Mouse (Mus musculus): ENCODE data around the gene Sptbn1. TPM values are rescaled to one million over a fixed set of nuclear protein-coding genes. Genes with fewer than 3 reads are reported as not detected.
A peak's percentile ranks its signal among the peaks of the same experiment; 100 is the strongest.

Sptbn1 gene
- total RNA-seq (2014; rRNA removed) (247 and 255 TPM in 2 replicates), polyA plus RNA-seq (2015; fragmentation: Nextera tagmentation; extraction: Ambion mirVana) (161 and 162 TPM in 2 replicates)

- Histone ChIP-seq H3K4me3 (ENCODE audit: low read length) (peak within 1 kb of the TSS; percentile 93), H3K36me3 (ENCODE audit: insufficient read depth, low read length) (no peaks in the 10 kb centered on the region), H3K27me3 (ENCODE audit: insufficient read depth, low read length) (no peaks in the 10 kb centered on the region), H3K27ac (peak within 1 kb of the TSS; percentile 94), H3K9me3 (ENCODE audit: low read length) (no peaks in the 10 kb centered on the region), H3K4me2 (ENCODE audit: low read depth, low read length) (peak within 1 kb of the TSS; percentile 84), H3K9ac (replicated peaks; ENCODE audit: low read length) (peak within 1 kb of the TSS; percentile 95), H3K4me1 (ENCODE audit: insufficient read depth, low read length) (0 out of 2 replicates have a peak, but pooled peaks cover 3% of the 10 kb centered on the region)
- DNase-seq (ENCODE audit: low spot score) = peak; percentile 95
- peak; percentile 95 for ATAC-seq
- whole genome bisulfite sequencing = 1% methylated on average over 45 of the region's 81 CpGs
- TF ChIP-seq CTCF (IDR thresholded peaks at IDR 0.05; ENCODE audit: low read depth) = no peak
Measured at GRCm38 (mm10) chr11:30267892-30268647, at the start of gene Sptbn1. Gene Sptbn1 (minus strand): TSS chr11:30268175.

DNA sequence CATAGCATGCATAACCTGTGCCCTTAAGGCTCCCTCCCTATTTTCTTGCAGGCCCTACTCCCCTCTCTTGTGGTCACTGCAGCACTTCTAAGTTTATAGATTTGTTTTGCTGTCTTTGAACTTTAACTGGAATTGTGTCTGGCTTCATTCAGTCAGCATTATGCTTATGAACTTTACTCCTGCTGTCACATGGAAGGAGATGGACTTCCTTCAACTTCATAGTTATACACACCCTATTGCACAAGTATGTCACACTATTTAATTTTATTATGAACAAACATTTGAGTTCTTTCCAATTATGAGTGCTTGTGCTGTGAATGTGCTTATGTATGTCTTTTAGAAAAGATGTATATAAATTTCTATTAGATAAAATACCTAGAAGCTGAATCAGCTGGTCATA is 26.3 kb upstream of the Sptbn1 start:
- DNase-seq (ENCODE audit: low spot score) (no peak), ATAC-seq (no peak)
- no peak for TF ChIP-seq CTCF (IDR thresholded peaks at IDR 0.05; ENCODE audit: low read depth)
- no peak overlapping the region for H3K4me2 ChIP-seq (ENCODE audit: low read depth, low read length)
- H3K9ac ChIP-seq (replicated peaks; ENCODE audit: low read length) = no peak overlapping the region
- H3K4me3 ChIP-seq (ENCODE audit: low read length) = no peak overlapping the region
- H3K27me3 ChIP-seq (ENCODE audit: insufficient read depth, low read length) = no peaks in the 10 kb centered on the region
- no peaks in the 10 kb centered on the region for H3K4me1 ChIP-seq (ENCODE audit: insufficient read depth, low read length)
- H3K9me3 ChIP-seq (ENCODE audit: low read length) = no peaks in the 10 kb centered on the region
- H3K36me3 ChIP-seq (ENCODE audit: insufficient read depth, low read length) = no peaks in the 10 kb centered on the region
- no peak overlapping the region for H3K27ac ChIP-seq

- DNase-seq (ENCODE audit: low spot score) = no peak
- no peak for TF ChIP-seq CTCF (IDR thresholded peaks at IDR 0.05; ENCODE audit: low read depth)
- H3K36me3 ChIP-seq (ENCODE audit: insufficient read depth, low read length) = no peaks in the 10 kb centered on the region
- H3K4me2 ChIP-seq (ENCODE audit: low read depth, low read length) = no peak overlapping the region
- no peaks in the 10 kb centered on the region for H3K4me1 ChIP-seq (ENCODE audit: insufficient read depth, low read length)
- no peaks in the 10 kb centered on the region for H3K9me3 ChIP-seq (ENCODE audit: low read length)
- H3K27me3 ChIP-seq (ENCODE audit: insufficient read depth, low read length) = no peaks in the 10 kb centered on the region
- 88% methylated on average over 3 of the region's 3 CpGs for WGBS
- no peak for ATAC-seq
- no peak overlapping the region for H3K27ac ChIP-seq
- H3K4me3 ChIP-seq (ENCODE audit: low read length) = no peak overlapping the region
- no peak overlapping the region for H3K9ac ChIP-seq (replicated peaks; ENCODE audit: low read length)
Measured at GRCm38 (mm10) chr11:30292221-30293160, 24.5 kb upstream of the Sptbn1 start.

- H3K9ac ChIP-seq (replicated peaks; ENCODE audit: low read length) = no peak overlapping the region
- ATAC-seq (no peak), DNase-seq (ENCODE audit: low spot score) (no peak)
- H3K27me3 ChIP-seq (ENCODE audit: insufficient read depth, low read length) = no peaks in the 10 kb centered on the region
- 61% methylated on average over 8 of the region's 8 CpGs for WGBS
- H3K27ac ChIP-seq = peak overlapping the region; percentile 56; the same call in 1 of the 2 replicates
- no peaks in the 10 kb centered on the region for H3K4me1 ChIP-seq (ENCODE audit: insufficient read depth, low read length)
- no peaks in the 10 kb centered on the region for H3K9me3 ChIP-seq (ENCODE audit: low read length)
- H3K36me3 ChIP-seq (ENCODE audit: insufficient read depth, low read length) = no peaks in the 10 kb centered on the region
- no peak for TF ChIP-seq CTCF (IDR thresholded peaks at IDR 0.05; ENCODE audit: low read depth)
- H3K4me3 ChIP-seq (ENCODE audit: low read length) = no peak overlapping the region
- no peak overlapping the region for H3K4me2 ChIP-seq (ENCODE audit: low read depth, low read length)
Measured at GRCm38 (mm10) chr11:30291155-30291554, 23.2 kb upstream of the Sptbn1 start.

GRCm38 (mm10) chr11:30289470-30290431 is 21.8 kb upstream of the Sptbn1 start:
- Histone ChIP-seq H3K27ac (no peak overlapping the region; the same call in 1 of the 2 replicates), H3K36me3 (ENCODE audit: insufficient read depth, low read length) (no peaks in the 10 kb centered on the region), H3K4me2 (ENCODE audit: low read depth, low read length) (no peak overlapping the region), H3K9ac (replicated peaks; ENCODE audit: low read length) (no peak overlapping the region), H3K4me1 (ENCODE audit: insufficient read depth, low read length) (no peaks in the 10 kb centered on the region), H3K9me3 (ENCODE audit: low read length) (no peaks in the 10 kb centered on the region), H3K4me3 (ENCODE audit: low read length) (no peak overlapping the region), H3K27me3 (ENCODE audit: insufficient read depth, low read length) (no peaks in the 10 kb centered on the region)
- no peak for TF ChIP-seq CTCF (IDR thresholded peaks at IDR 0.05; ENCODE audit: low read depth)
- ATAC-seq = 0 out of 2 replicates have a peak, but pooled peaks have one; percentile 29
- WGBS = 55% methylated on average over 7 of the region's 7 CpGs
- DNase-seq (ENCODE audit: low spot score) = peak; percentile 5

DNA sequence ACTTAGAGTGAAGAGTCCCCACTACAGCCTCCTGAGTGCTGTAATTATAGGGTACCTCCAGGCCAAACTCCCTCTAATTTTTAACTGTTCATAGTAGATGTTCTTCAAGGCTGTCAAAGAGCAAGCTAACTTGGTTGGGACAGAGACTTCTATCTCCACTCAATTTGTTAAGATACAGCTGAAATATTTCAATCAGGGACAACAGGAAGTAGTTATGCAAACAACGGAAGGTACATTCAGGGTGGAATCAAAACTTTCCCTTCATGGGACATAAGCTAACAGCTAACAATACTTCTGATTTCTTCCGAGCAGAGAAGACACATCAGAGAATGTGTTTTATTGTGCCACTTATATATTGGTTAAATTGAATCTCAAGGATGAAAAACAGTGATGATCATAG is 20.1 kb upstream of the Sptbn1 start:
- no peak for DNase-seq (ENCODE audit: low spot score)
- Histone ChIP-seq H3K9me3 (ENCODE audit: low read length) (no peaks in the 10 kb centered on the region), H3K4me1 (ENCODE audit: insufficient read depth, low read length) (no peaks in the 10 kb centered on the region), H3K4me2 (ENCODE audit: low read depth, low read length) (no peak overlapping the region), H3K9ac (replicated peaks; ENCODE audit: low read length) (no peak overlapping the region), H3K27me3 (ENCODE audit: insufficient read depth, low read length) (no peaks in the 10 kb centered on the region), H3K36me3 (ENCODE audit: insufficient read depth, low read length) (no peaks in the 10 kb centered on the region), H3K4me3 (ENCODE audit: low read length) (no peak overlapping the region), H3K27ac (no peak overlapping the region)
- TF ChIP-seq CTCF (IDR thresholded peaks at IDR 0.05; ENCODE audit: low read depth) = no peak
- WGBS = 94% methylated on average over 2 of the region's 2 CpGs
- no peak for ATAC-seq
